Mouse (Mus musculus): ENCODE measurements around the gene Fcrla. TPM values are rescaled to one million over a fixed set of nuclear protein-coding genes. Genes with fewer than 3 reads are reported as not detected.

Gene Fcrla
- polyA plus RNA-seq, 1 experiment from 2014 or later, result 0.56 TPM

DNA sequence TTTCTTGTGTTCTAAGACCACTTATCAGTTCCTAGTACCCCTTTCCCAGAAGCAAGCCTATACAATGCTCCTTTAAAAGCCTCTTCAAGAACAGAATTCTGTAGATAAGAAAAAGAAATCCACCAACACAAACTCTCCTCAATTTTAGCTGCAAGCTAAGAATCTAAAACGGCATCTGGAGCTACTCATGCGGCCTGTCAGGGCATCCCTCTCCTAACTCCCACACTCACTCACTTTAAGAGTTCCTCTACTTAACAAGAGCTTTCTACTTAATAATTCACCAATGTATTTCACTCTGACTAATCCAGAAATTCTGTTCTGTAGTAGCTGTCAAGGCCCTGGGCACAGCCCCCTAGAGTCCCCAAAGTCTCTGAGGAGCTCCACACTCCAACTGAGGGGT lies 35.7 kb downstream of the Fcrla start:
- H3K36me3 ChIP-seq (ENCODE audit: inconsistent target), result no peaks in the 10 kb centered on the region
- H3K27ac ChIP-seq, result no peak overlapping the region
- 91% methylated on average over 2 of the region's 2 CpGs for WGBS (ENCODE audit: missing documents)
- no peak overlapping the region for H3K4me3 ChIP-seq (ENCODE audit: inconsistent target)
- no peaks in the 10 kb centered on the region for H3K79me2 ChIP-seq (ENCODE audit: inconsistent target)

DNA sequence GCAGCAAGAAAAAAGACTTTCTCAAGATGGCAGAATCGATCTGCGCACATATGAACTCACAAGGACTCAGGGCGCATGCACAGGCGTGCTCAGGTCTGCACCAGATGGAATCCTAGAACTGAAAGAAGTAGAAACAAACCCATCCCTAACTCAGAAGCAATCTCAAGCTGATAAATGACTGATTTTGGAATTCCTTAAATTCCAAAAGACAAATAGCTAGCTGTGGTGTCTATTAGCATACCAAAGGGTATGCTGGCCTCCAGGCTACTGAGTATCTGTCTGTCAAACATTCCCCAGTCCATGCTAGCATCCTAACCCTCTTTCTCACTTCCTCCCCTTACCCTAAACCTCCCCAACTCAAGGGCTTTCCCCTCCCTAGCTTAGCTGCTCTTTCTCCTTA lies 38.1 kb downstream of the Fcrla start:
- Histone ChIP-seq H3K27ac (no peak overlapping the region), H3K4me3 (ENCODE audit: inconsistent target) (no peak overlapping the region), H3K36me3 (ENCODE audit: inconsistent target) (no peaks in the 10 kb centered on the region), H3K79me2 (ENCODE audit: inconsistent target) (peaks cover 7% of the 10 kb centered on the region)
- WGBS (ENCODE audit: missing documents), result 93% methylated on average over 4 of the region's 4 CpGs

- no peak overlapping the region for H3K4me3 ChIP-seq (ENCODE audit: inconsistent target)
Measured at GRCm38 (mm10) chr1:170886044-170886458, 41.3 kb downstream of the Fcrla start.

DNA sequence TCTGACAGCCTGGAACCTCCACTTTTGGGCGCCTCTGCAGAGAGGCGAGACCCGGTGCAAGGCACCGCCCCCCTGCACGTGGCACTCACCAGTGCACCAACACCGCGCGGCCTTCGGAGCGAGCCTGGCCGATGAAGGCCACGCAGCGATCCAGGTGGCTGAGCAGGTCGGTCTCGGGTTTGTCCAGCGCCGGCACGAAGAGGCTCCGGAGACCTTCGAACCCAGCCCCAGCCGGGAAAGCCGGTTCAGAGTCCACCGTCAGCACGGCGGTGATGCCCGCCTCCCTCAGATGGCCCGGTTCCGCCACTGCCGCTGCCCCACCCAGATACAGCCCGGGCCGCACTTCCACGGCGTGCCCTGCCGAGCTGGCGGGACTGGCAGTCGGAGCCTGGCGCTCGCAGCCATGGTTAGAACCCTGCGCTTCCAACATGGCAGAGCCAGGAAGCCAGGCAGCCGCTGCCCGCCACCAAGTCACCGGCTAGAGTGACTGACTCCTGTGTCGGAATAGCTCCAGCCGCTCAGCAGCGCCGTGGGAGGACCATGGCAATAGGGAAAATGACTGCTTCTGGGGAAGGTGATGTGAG lies 42.3 kb downstream of the Fcrla start, which contains the start of the genes Gm26620 and Dusp12:
Gene Gm26620, plus strand, starts transcription at position 88 of the 584 bp plus-strand sequence.
Gene Dusp12, minus strand, starts transcription at position 563 of the 584 bp plus-strand sequence.
- H3K79me2 ChIP-seq (ENCODE audit: inconsistent target), result peaks cover 38% of the 10 kb centered on the region
- H3K27ac ChIP-seq, result no peak within 1 kb of the TSS
- peaks cover 11% of the 10 kb centered on the region for H3K36me3 ChIP-seq (ENCODE audit: inconsistent target)
- 0% methylated on average over 46 of the region's 46 CpGs for WGBS (ENCODE audit: missing documents)
- peak within 1 kb of the TSS; percentile 61 for H3K4me3 ChIP-seq (ENCODE audit: inconsistent target)

More at GRCm38 (mm10) chr1:170886044-170886458, 41.3 kb downstream of the Fcrla start:
- WGBS (ENCODE audit: missing documents), result 64% methylated on average over 6 of the region's 6 CpGs
- H3K27ac ChIP-seq, result no peak overlapping the region
- peaks cover 2% of the 10 kb centered on the region; the same call in 1 of the 2 replicates for H3K36me3 ChIP-seq (ENCODE audit: inconsistent target)
- H3K79me2 ChIP-seq (ENCODE audit: inconsistent target), result peaks cover 37% of the 10 kb centered on the region

- WGBS (ENCODE audit: missing documents), result 28% methylated on average over 8 of the region's 8 CpGs
- Histone ChIP-seq H3K27ac (no peak overlapping the region), H3K36me3 (ENCODE audit: inconsistent target) (peaks cover 18% of the 10 kb centered on the region), H3K79me2 (ENCODE audit: inconsistent target) (peaks cover 38% of the 10 kb centered on the region), H3K4me3 (ENCODE audit: inconsistent target) (peak overlapping the region; percentile 61)
Measured at GRCm38 (mm10) chr1:170884390-170884789, 43.0 kb downstream of the Fcrla start.

DNA sequence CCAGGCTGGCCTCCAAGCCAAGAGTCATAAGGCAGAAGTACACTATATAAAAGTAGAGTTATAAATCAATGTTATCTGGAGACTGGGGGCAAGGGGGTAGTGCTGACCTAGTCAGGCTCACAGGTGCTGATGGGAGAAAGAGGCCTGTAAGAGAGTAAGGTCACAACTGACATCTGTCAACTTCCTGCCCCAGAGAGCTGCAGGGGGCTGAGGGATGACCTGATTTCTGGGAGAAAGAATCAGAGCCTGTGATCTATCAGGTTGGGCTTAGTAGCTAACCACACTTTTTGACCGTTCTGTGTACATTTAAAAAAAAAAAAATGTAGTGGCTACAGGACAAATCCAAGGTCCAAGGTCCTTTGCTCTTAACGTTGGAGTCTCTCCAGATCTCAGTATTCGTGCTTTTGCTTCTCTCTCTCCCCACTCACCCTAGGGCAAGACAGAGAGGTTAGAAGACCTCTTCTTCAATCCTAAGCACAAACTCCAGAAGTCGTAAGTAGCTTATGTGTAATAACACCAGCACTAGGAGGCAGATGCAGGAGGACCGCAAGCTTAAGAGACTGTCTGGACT lies 44.4 kb downstream of the Fcrla start:
- H3K79me2 ChIP-seq (ENCODE audit: inconsistent target), result peaks cover 38% of the 10 kb centered on the region
- peaks cover 29% of the 10 kb centered on the region for H3K36me3 ChIP-seq (ENCODE audit: inconsistent target)
- WGBS (ENCODE audit: missing documents), result 93% methylated on average over 4 of the region's 5 CpGs
- H3K27ac ChIP-seq, result no peak overlapping the region
- H3K4me3 ChIP-seq (ENCODE audit: inconsistent target), result no peak overlapping the region

DNA sequence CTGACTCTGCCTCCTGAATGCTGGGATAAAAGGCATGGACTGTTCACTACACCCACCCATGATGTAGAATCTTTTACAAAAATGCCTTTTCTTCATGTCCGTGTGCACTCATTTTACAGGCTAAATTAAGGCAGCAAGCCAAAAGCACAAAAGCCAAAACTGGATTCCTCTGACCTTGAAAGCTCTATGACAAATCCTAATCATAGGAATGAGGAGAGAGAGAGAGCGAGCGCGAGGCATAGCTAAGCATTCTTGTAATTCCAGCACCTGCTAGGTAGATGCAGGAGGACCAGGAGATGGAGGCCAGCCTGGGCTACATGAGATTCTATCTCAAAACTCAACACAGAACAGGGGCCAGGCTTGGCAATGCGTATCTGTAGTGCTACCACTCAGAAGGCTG lies 50.5 kb downstream of the Fcrla start:
- Histone ChIP-seq H3K4me3 (ENCODE audit: inconsistent target) (no peak overlapping the region), H3K27ac (no peak overlapping the region), H3K36me3 (ENCODE audit: inconsistent target) (peaks cover 36% of the 10 kb centered on the region), H3K79me2 (ENCODE audit: inconsistent target) (peaks cover 9% of the 10 kb centered on the region; the same call in 1 of the 2 replicates)
- WGBS (ENCODE audit: missing documents), result 95% methylated on average over 5 of the region's 5 CpGs

GRCm38 (mm10) chr1:170875676-170876075 lies 51.7 kb downstream of the Fcrla start:
- Histone ChIP-seq H3K4me3 (ENCODE audit: inconsistent target) (no peak overlapping the region), H3K79me2 (ENCODE audit: inconsistent target) (no peaks in the 10 kb centered on the region), H3K27ac (no peak overlapping the region), H3K36me3 (ENCODE audit: inconsistent target) (peaks cover 31% of the 10 kb centered on the region)
- WGBS (ENCODE audit: missing documents), result 93% methylated on average over 3 of the region's 3 CpGs

GRCm38 (mm10) chr1:170871961-170872360 lies 55.4 kb downstream of the Fcrla start:
- Histone ChIP-seq H3K79me2 (ENCODE audit: inconsistent target) (peaks cover 10% of the 10 kb centered on the region), H3K27ac (no peak overlapping the region), H3K36me3 (ENCODE audit: inconsistent target) (peaks cover 1% of the 10 kb centered on the region; the same call in 1 of the 2 replicates), H3K4me3 (ENCODE audit: inconsistent target) (no peak overlapping the region)
- 93% methylated on average over 2 of the region's 2 CpGs for WGBS (ENCODE audit: missing documents)

- Histone ChIP-seq H3K4me3 (ENCODE audit: inconsistent target) (no peak overlapping the region), H3K36me3 (ENCODE audit: inconsistent target) (no peaks in the 10 kb centered on the region), H3K79me2 (ENCODE audit: inconsistent target) (peaks cover 16% of the 10 kb centered on the region), H3K27ac (no peak overlapping the region)
- WGBS (ENCODE audit: missing documents), result 100% methylated on average over 6 of the region's 6 CpGs
Measured at GRCm38 (mm10) chr1:170871402-170871801, 56.0 kb downstream of the Fcrla start.

DNA sequence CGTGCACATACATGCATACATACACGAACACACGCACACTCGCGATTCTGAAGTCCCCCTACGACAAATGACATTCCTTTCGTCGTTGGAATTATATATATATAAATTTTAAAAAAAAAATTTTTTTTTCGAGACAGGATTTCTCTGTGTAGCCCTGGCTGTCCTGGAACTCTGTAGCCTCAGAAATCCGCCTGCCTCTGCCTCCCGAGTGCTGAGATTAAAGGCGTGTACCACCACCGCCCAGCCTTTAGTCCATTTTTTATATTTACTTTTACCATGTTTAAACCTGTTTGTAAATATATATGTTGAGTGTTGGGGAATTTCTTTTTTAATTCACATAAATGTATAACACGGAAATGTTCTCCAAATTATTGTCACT lies 58.5 kb downstream of the Fcrla start:
- H3K27ac ChIP-seq, result peak overlapping the region; percentile 87
- WGBS (ENCODE audit: missing documents), result 19% methylated on average over 12 of the region's 14 CpGs

GRCm38 (mm10) chr1:170868107-170868904 lies 59.1 kb downstream of the Fcrla start:
- no peaks in the 10 kb centered on the region for H3K36me3 ChIP-seq (ENCODE audit: inconsistent target)
- H3K4me3 ChIP-seq (ENCODE audit: inconsistent target), result peak overlapping the region; percentile 100
- peak overlapping the region; percentile 87 for H3K27ac ChIP-seq
- H3K79me2 ChIP-seq (ENCODE audit: inconsistent target), result peaks cover 47% of the 10 kb centered on the region
- WGBS (ENCODE audit: missing documents), result under 1% methylated on average over 32 of the region's 33 CpGs

More for the DNA sequence above, 58.5 kb downstream of the Fcrla start:
- Histone ChIP-seq H3K36me3 (ENCODE audit: inconsistent target) (no peaks in the 10 kb centered on the region), H3K79me2 (ENCODE audit: inconsistent target) (peaks cover 41% of the 10 kb centered on the region), H3K4me3 (ENCODE audit: inconsistent target) (peak overlapping the region; percentile 100)

DNA sequence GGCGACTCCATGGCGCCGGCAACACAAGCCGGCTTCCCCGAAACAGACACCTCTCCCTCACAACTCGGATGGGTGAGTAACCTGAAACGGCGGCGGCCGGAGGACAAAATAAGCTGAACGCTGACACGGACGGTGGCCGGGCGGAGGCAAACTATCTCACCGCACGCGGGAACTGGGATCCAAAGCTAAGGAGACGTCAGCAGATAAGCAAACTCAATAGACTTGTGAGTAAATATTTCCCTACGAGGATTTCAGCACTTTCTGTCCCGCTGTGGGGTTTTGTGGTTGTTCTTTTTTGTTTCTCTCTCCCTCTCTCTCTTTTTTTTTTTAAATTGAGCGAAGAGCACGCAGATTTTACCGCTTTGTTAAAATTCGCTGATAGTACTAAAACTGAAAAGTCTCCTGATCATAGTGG lies 59.7 kb downstream of the Fcrla start, which contains the start of gene Atf6:
Gene Atf6, minus strand, starts transcription at position 81 of the 415 bp plus-strand sequence.
- no peaks in the 10 kb centered on the region for H3K36me3 ChIP-seq (ENCODE audit: inconsistent target)
- WGBS (ENCODE audit: missing documents), result under 1% methylated on average over 25 of the region's 25 CpGs

More for the DNA sequence above, 59.7 kb downstream of the Fcrla start, which contains the start of gene Atf6:
- Histone ChIP-seq H3K4me3 (ENCODE audit: inconsistent target) (peak within 1 kb of the TSS; percentile 100), H3K79me2 (ENCODE audit: inconsistent target) (peaks cover 53% of the 10 kb centered on the region), H3K27ac (peak within 1 kb of the TSS; percentile 87)
